Mouse (Mus musculus) lung, postnatal 0 days (tissue): Measurements from ENCODE around the gene Ankrd28. TPM values are rescaled to one million over a fixed set of nuclear protein-coding genes. Genes with fewer than 3 reads are reported as not detected.

ENCODE experiments used
- ATAC-seq: fragments of 200-750 bp; cut with Nextera tagmentation; 2 replicates; pipeline ENCODE4 v1.8.0; 2017; ENCODE audit warnings: moderate library complexity
- DNase-seq: peaks from one replicate; pipeline ENCODE4 v3.0.0-alpha.2; 2016; ENCODE audit warnings: low spot score
- H3K27ac ChIP-seq: fragments of 300-500 bp; sonication (generic); 2 replicates; pipeline ENCODE4 v1.5.1; 2014; ENCODE audit warnings: antibody characterized with exemption, mild to moderate bottlenecking, low read length, mixed read lengths
- H3K27me3 ChIP-seq: fragments of 300-500 bp; sonication (generic); replicated peaks from 2 replicates; pipeline ENCODE4 v1.6.1; 2014; ENCODE audit warnings: low read length, mixed read lengths; ENCODE audit not compliant: insufficient read depth
- H3K36me3 ChIP-seq: fragments of 300-500 bp; sonication (generic); 2 replicates; pipeline ENCODE4 v1.6.1; 2014; ENCODE audit warnings: low read length, mixed read lengths; ENCODE audit not compliant: insufficient read depth
- H3K4me1 ChIP-seq: fragments of 300-500 bp; sonication (generic); 2 replicates; pipeline ENCODE4 v1.6.1; 2014; ENCODE audit warnings: antibody characterized with exemption, low read depth, low read length, mixed read lengths; ENCODE audit not compliant: insufficient read depth
- H3K4me2 ChIP-seq: fragments of 300-500 bp; sonication (generic); replicated peaks from 2 replicates; pipeline ENCODE4 v1.6.1; 2014; ENCODE audit warnings: low read depth, mild to moderate bottlenecking, low read length, moderate library complexity, mixed read lengths
- H3K4me3 ChIP-seq: fragments of 300-500 bp; sonication (generic); 2 replicates; pipeline ENCODE4 v1.5.1; 2014; ENCODE audit warnings: low read depth, low read length
- H3K9ac ChIP-seq: fragments of 300-500 bp; sonication (generic); replicated peaks from 2 replicates; pipeline ENCODE4 v1.6.1; 2014; ENCODE audit warnings: low read depth, mild to moderate bottlenecking
- H3K9me3 ChIP-seq: fragments of 300-500 bp; sonication (generic); 2 replicates; pipeline ENCODE4 v1.6.1; 2016; ENCODE audit warnings: low read length, mixed read lengths
- CTCF ChIP-seq: IDR thresholded peaks from 2 replicates; pipeline ENCODE4 v1.5.1; 2016; ENCODE audit warnings: antibody characterized with exemption, mild to moderate bottlenecking
- EP300 ChIP-seq: IDR thresholded peaks from 2 replicates; pipeline ENCODE4 v1.6.1; 2016; ENCODE audit warnings: antibody characterized with exemption, mild to moderate bottlenecking, control low read depth
- WGBS: fragments of 180-500 bp; shearing (Covaris S2); extraction: QIAGEN DNeasy Blood & Tissue Kit; methylation state at CpG from one replicate; pipeline ENCODE4 v1.1.7; 2014; 5-methylcytosine and 5-hydroxymethylcytosine counted together
- polyA plus RNA-seq: library from polyadenylated mRNA; unstranded; fragments of >200 nt; fragmentation: Nextera tagmentation; extraction: Ambion mirVana; gene quantifications from 2 replicates; pipeline ENCODE4 v1.2.1, GENCODE M21; 2015

The Ankrd28 gene
- polyA plus RNA-seq, 1 experiment from 2014 or later = 3.8 TPM

DNA sequence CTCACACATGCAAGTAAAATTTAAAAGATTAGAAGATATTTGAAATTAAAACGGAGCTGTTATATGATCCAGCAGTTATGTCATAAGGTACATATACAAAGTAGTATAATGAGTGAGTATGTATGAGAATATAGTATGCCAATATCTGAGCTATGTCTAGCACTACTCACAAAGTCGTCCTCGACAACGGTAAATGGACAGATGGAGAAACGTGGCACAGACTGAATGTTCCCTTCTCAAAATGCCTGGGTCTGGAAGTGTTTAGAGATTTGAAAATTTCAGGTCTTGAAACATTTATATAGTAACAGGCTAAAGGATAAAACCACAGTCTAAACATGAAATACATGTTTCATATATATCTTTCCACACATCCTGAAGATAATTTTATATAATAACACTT is 30.0 kb downstream of the Ankrd28 start:
- no peaks in the 10 kb centered on the region for H3K4me1 ChIP-seq
- no peak overlapping the region for H3K4me2 ChIP-seq
- no peaks in the 10 kb centered on the region for H3K27me3 ChIP-seq
- TF ChIP-seq CTCF = no peak
- no peak for TF ChIP-seq EP300
- H3K27ac ChIP-seq = no peak overlapping the region
- H3K9ac ChIP-seq = no peak overlapping the region
- H3K9me3 ChIP-seq = no peaks in the 10 kb centered on the region
- no peak for DNase-seq
- no peaks in the 10 kb centered on the region for H3K36me3 ChIP-seq
- 74% methylated on average over 5 of the region's 5 CpGs for WGBS
- no peak for ATAC-seq
- no peak overlapping the region for H3K4me3 ChIP-seq

DNA sequence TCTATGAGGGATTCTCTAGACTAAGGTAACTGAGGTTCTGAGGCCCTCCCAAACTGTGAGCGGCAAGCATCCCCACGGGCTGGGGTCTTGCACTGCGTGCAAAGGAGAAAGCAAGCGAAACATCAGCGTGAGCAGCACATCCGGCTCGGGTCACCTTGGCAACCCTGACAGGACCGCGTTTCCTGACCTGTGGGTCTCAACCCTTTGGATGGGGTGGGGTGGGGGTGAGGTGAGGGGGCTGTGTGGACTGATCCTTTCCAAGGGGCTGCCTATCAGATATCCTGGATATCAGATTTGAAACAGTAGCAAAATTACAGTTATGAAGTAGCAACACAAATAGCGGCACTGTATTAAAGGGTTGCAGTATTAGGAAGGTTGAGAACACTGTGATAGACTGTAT is 31.5 kb downstream of the Ankrd28 start:
- Histone ChIP-seq H3K9me3 (no peaks in the 10 kb centered on the region), H3K36me3 (no peaks in the 10 kb centered on the region), H3K4me2 (0 out of 2 replicates have a peak overlapping the region, but pooled peaks have one; percentile 14), H3K27ac (no peak overlapping the region), H3K27me3 (no peaks in the 10 kb centered on the region), H3K9ac (no peak overlapping the region), H3K4me3 (no peak overlapping the region), H3K4me1 (no peaks in the 10 kb centered on the region)
- no peak for DNase-seq
- WGBS = 61% methylated on average over 10 of the region's 10 CpGs
- TF ChIP-seq CTCF (no peak), EP300 (no peak)
- ATAC-seq = no peak

GRCm38 (mm10) chr14:31795535-31795934 is 34.9 kb downstream of the Ankrd28 start:
- TF ChIP-seq CTCF (no peak), EP300 (no peak)
- 33% methylated on average over 1 of the region's 1 CpGs for WGBS
- ATAC-seq (no peak), DNase-seq (no peak)
- no peak overlapping the region for H3K27ac ChIP-seq
- no peak overlapping the region for H3K4me2 ChIP-seq
- H3K9ac ChIP-seq = no peak overlapping the region
- no peaks in the 10 kb centered on the region for H3K9me3 ChIP-seq
- H3K4me1 ChIP-seq = no peaks in the 10 kb centered on the region
- H3K4me3 ChIP-seq = no peak overlapping the region
- no peaks in the 10 kb centered on the region for H3K27me3 ChIP-seq
- H3K36me3 ChIP-seq = no peaks in the 10 kb centered on the region

DNA sequence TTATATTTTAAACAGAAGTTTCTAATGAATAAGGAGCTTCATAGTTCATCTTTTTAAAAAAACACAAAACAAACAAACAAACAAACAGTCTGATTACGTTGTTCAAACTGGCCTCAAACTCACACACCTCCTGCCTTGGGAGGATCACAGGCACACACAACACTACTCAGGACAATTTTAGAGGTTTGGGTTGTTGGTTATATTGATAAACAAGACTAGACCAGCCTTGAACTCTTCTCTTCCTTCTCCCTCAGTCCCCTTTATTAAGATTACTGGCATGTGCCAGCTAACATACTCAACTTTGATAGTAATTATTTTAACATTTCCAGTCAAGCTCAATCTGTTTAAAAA is 35.7 kb downstream of the Ankrd28 start:
- Histone ChIP-seq H3K4me2 (no peak overlapping the region), H3K9ac (no peak overlapping the region), H3K4me3 (no peak overlapping the region), H3K4me1 (no peaks in the 10 kb centered on the region), H3K27me3 (no peaks in the 10 kb centered on the region), H3K9me3 (no peaks in the 10 kb centered on the region), H3K36me3 (no peaks in the 10 kb centered on the region), H3K27ac (no peak overlapping the region)
- no peak; the same call in 1 of the 2 replicates for TF ChIP-seq CTCF
- TF ChIP-seq EP300 = no peak
- WGBS = 32% methylated on average over 1 of the region's 1 CpGs
- ATAC-seq (no peak), DNase-seq (no peak)

- WGBS = 46% methylated on average over 4 of the region's 4 CpGs
- DNase-seq (peak; percentile 68), ATAC-seq (peak; percentile 60)
- H3K27me3 ChIP-seq = no peaks in the 10 kb centered on the region
- H3K36me3 ChIP-seq = no peaks in the 10 kb centered on the region
- no peak overlapping the region for H3K4me2 ChIP-seq
- no peaks in the 10 kb centered on the region for H3K4me1 ChIP-seq
- H3K9ac ChIP-seq = no peak overlapping the region
- peak; percentile 65 for TF ChIP-seq CTCF
- no peak for TF ChIP-seq EP300
- H3K27ac ChIP-seq = no peak overlapping the region
- no peak overlapping the region for H3K4me3 ChIP-seq
- no peaks in the 10 kb centered on the region for H3K9me3 ChIP-seq
Measured at GRCm38 (mm10) chr14:31793979-31794775, 36.3 kb downstream of the Ankrd28 start.

- Histone ChIP-seq H3K9ac (no peak overlapping the region), H3K4me1 (no peaks in the 10 kb centered on the region), H3K9me3 (no peaks in the 10 kb centered on the region), H3K4me3 (no peak overlapping the region), H3K36me3 (no peaks in the 10 kb centered on the region), H3K27me3 (no peaks in the 10 kb centered on the region), H3K27ac (no peak overlapping the region), H3K4me2 (no peak overlapping the region)
- DNase-seq = peak; percentile 81
- TF ChIP-seq EP300 (no peak), CTCF (peak; percentile 71)
- WGBS = 44% methylated on average over 1 of the region's 1 CpGs
- no peak for ATAC-seq
Measured at GRCm38 (mm10) chr14:31790797-31791196, 39.7 kb downstream of the Ankrd28 start.
